9 mouse cellular contexts compared by ENCODE assay signal in genomic region chr2:84736312-84737161, GRCm38 (mm10). TPM values are rescaled to one million over a fixed set of nuclear protein-coding genes. Genes with fewer than 3 reads are reported as not detected.
DNase-seq lines count a peak whose midpoint lies in the region; ATAC-seq and TF ChIP-seq lines count a peak whose summit lies in the region.
"Had no signal": no experiment of that assay in that cellular context is flagged by ENCODE, and none has a peak within 500 bp of the region (broad histone marks: within the 10 kb centered on the region; RNA-seq: fewer than 3 reads in every experiment).

No protein-coding gene starts in this region.

- H3K4me1 ChIP-seq in intestine, embryonic 14.5 days (replicated peaks; ENCODE audit: control insufficient read depth, insufficient read depth, low read length), result peaks cover 56% of the 10 kb centered on the region
- 0 out of 2 replicates have a peak, but pooled peaks cover 8% of the 10 kb centered on the region for H3K4me1 ChIP-seq in intestine, postnatal 0 days (replicated peaks; ENCODE audit: control insufficient read depth, insufficient read depth, low read length)
- peaks cover 61% of the 10 kb centered on the region for H3K4me1 ChIP-seq in forebrain, embryonic 14.5 days (ENCODE audit: control insufficient read depth, insufficient read depth, low read length)
- H3K4me1 ChIP-seq in liver, postnatal 0 days (ENCODE audit: insufficient read depth), result peaks cover 65% of the 10 kb centered on the region

- no peak overlapping the region; the same call in 1 of the 2 replicates for H3K9ac ChIP-seq in intestine, embryonic 14.5 days (ENCODE audit: low read length)
- no peak overlapping the region for H3K9ac ChIP-seq in intestine, postnatal 0 days (ENCODE audit: low read depth, low read length)
- peak overlapping the region; percentile 47 for H3K9ac ChIP-seq in forebrain, embryonic 14.5 days (ENCODE audit: low read length)
- H3K9ac ChIP-seq in liver, postnatal 0 days (replicated peaks), result peak overlapping the region; percentile 71

- 4% methylated on average over 27 of the region's 27 CpGs for WGBS in intestine, embryonic 14.5 days
- 6% methylated on average over 27 of the region's 27 CpGs for WGBS in intestine, postnatal 0 days
- WGBS in forebrain, embryonic 14.5 days, result 6% methylated on average over 27 of the region's 27 CpGs
- WGBS in liver, postnatal 0 days (ENCODE audit: insufficient replicate concordance), result 6% methylated on average over 27 of the region's 27 CpGs

- peak; percentile 57 for DNase-seq in intestine, embryonic 14.5 days (ENCODE audit: low spot score)
- peak; percentile 66 for DNase-seq in cerebellum, adult 9-10 months
- peak; percentile 25 for DNase-seq in forebrain, embryonic 14.5 days (ENCODE audit: low spot score)
- peak; percentile 28 for DNase-seq in liver, postnatal 0 days
- DNase-seq in urinary bladder, adult 2 months (ENCODE audit: low spot score), result no peak

- ATAC-seq in intestine, embryonic 14.5 days (replicated peaks; ENCODE audit: low FRiP score, low TSS enrichment, low read depth), result 0 out of 2 replicates have a peak, but pooled peaks have one; percentile 9
- no peak for ATAC-seq in intestine, postnatal 0 days
- ATAC-seq in forebrain, embryonic 14.5 days, result no peak
- no peak for ATAC-seq in liver, postnatal 0 days
- ATAC-seq in CD4-positive, CD25-positive, alpha-beta regulatory T cell, adult 4 months, result no peak
- ATAC-seq in activated CD4-positive, CD25-positive, alpha-beta regulatory T cell, adult 4 months, result no peak
- ATAC-seq: Patski had no signal

- H3K4me2 ChIP-seq in intestine, embryonic 14.5 days (ENCODE audit: low read length), result peak overlapping the region; percentile 62
- H3K4me2 ChIP-seq in intestine, postnatal 0 days (replicated peaks; ENCODE audit: low read depth), result no peak overlapping the region; the same call in 1 of the 2 replicates
- H3K4me2 ChIP-seq in forebrain, embryonic 14.5 days (ENCODE audit: low read length), result peak overlapping the region; percentile 77
- peak overlapping the region; percentile 71 for H3K4me2 ChIP-seq in liver, postnatal 0 days (ENCODE audit: low read depth, low read length)

- no peak for TF ChIP-seq CTCF in intestine, postnatal 0 days (IDR thresholded peaks at IDR 0.05; ENCODE audit: low read depth)
- TF ChIP-seq CTCF in liver, postnatal 0 days (IDR thresholded peaks at IDR 0.05; ENCODE audit: low read depth), result no peak

- H3K9me3 ChIP-seq in intestine, embryonic 14.5 days (ENCODE audit: control insufficient read depth, low read length), result no peaks in the 10 kb centered on the region
- H3K9me3 ChIP-seq in intestine, postnatal 0 days (ENCODE audit: control insufficient read depth), result no peaks in the 10 kb centered on the region
- no peaks in the 10 kb centered on the region for H3K9me3 ChIP-seq in forebrain, embryonic 14.5 days (replicated peaks; ENCODE audit: control insufficient read depth, low read length)
- H3K9me3 ChIP-seq in liver, postnatal 0 days (ENCODE audit: low read length), result no peaks in the 10 kb centered on the region

- H3K27ac ChIP-seq in intestine, embryonic 14.5 days (ENCODE audit: low read depth), result peak overlapping the region; percentile 36; the same call in 1 of the 2 replicates
- no peak overlapping the region for H3K27ac ChIP-seq in intestine, postnatal 0 days (ENCODE audit: low read depth, low read length)
- no peak overlapping the region for H3K27ac ChIP-seq in forebrain, embryonic 14.5 days (ENCODE audit: low read depth, low read length)
- H3K27ac ChIP-seq in liver, postnatal 0 days (ENCODE audit: low read depth), result peak overlapping the region; percentile 93

- 0 out of 2 replicates have a peak, but pooled peaks cover 4% of the 10 kb centered on the region for H3K27me3 ChIP-seq in intestine, embryonic 14.5 days (replicated peaks; ENCODE audit: control insufficient read depth, insufficient read depth, low read length)
- H3K27me3 ChIP-seq in intestine, postnatal 0 days (replicated peaks; ENCODE audit: control insufficient read depth, insufficient read depth, low read length), result peaks cover 24% of the 10 kb centered on the region
- no peaks in the 10 kb centered on the region for H3K27me3 ChIP-seq in forebrain, embryonic 14.5 days (replicated peaks; ENCODE audit: control insufficient read depth, insufficient read depth, low read length)
- H3K27me3 ChIP-seq in liver, postnatal 0 days (ENCODE audit: insufficient read depth, low read length), result 0 out of 2 replicates have a peak, but pooled peaks cover 12% of the 10 kb centered on the region
- H3K27me3 ChIP-seq: Patski had no signal

- H3K4me3 ChIP-seq in intestine, embryonic 14.5 days (ENCODE audit: low read depth, low read length), result 0 out of 2 replicates have a peak overlapping the region, but pooled peaks have one; percentile 4
- H3K4me3 ChIP-seq in intestine, postnatal 0 days (ENCODE audit: low read depth, low read length), result no peak overlapping the region
- peak overlapping the region; percentile 25 for H3K4me3 ChIP-seq in forebrain, embryonic 14.5 days (ENCODE audit: low read depth, low read length)
- peak overlapping the region; percentile 56 for H3K4me3 ChIP-seq in liver, postnatal 0 days (ENCODE audit: low read depth, low read length)

- no peak for TF ChIP-seq EP300 in liver, postnatal 0 days (IDR thresholded peaks at IDR 0.05; ENCODE audit: low read depth)

- H3K36me3 ChIP-seq in intestine, embryonic 14.5 days (ENCODE audit: control insufficient read depth, insufficient read depth, low read length), result peaks cover 13% of the 10 kb centered on the region
- no peaks in the 10 kb centered on the region for H3K36me3 ChIP-seq in intestine, postnatal 0 days (ENCODE audit: control insufficient read depth, insufficient read depth)
- H3K36me3 ChIP-seq in forebrain, embryonic 14.5 days (ENCODE audit: control insufficient read depth, insufficient read depth, low read length), result peaks cover 3% of the 10 kb centered on the region; the same call in 1 of the 2 replicates
- peaks cover 15% of the 10 kb centered on the region for H3K36me3 ChIP-seq in liver, postnatal 0 days (replicated peaks; ENCODE audit: insufficient read depth, low read length)

RNA-seq across cellular contexts. Expression of gene Ypel4, which starts 2.7 kb away (rescaled TPM):
- 6.9 and 8.8 TPM in 2 replicates for polyA plus RNA-seq in intestine, embryonic 14.5 days (2014; fragmentation: Nextera tagmentation; extraction: Ambion mirVana)
- polyA plus RNA-seq in intestine, postnatal 0 days (2015; fragmentation: Nextera tagmentation; extraction: Ambion mirVana), result 1.8 and 1.9 TPM in 2 replicates
- 14.2 and 16.3 TPM in 2 replicates for polyA plus RNA-seq in forebrain, embryonic 14.5 days (2014; fragmentation: Nextera tagmentation; extraction: Ambion mirVana)
- polyA plus RNA-seq in liver, postnatal 0 days (2015; fragmentation: Nextera tagmentation; extraction: Ambion mirVana), result 18.4 and 20.9 TPM in 2 replicates
- 17.0 and 17.5 TPM in 2 replicates for polyA plus RNA-seq in urinary bladder, adult 2 months (2012; rRNA removed)
- 1 to 10 TPM; 1.3 to 2.1 TPM for polyA plus RNA-seq in CD4-positive, CD25-positive, alpha-beta regulatory T cell, adult 4 months (2017; shearing (Covaris generic))
- 1 to 10 TPM in 1 of 2 experiments, under 1 TPM in 1; 0.64 to 1.1 TPM for polyA plus RNA-seq in activated CD4-positive, CD25-positive, alpha-beta regulatory T cell, adult 4 months (2017; shearing (Covaris generic))

RNA-seq across cellular contexts. Expression of gene Gm19426, which starts 6.9 kb away (rescaled TPM):
- polyA plus RNA-seq in intestine, embryonic 14.5 days (2014; fragmentation: Nextera tagmentation; extraction: Ambion mirVana), result 4.6 and 5.3 TPM in 2 replicates
- polyA plus RNA-seq in intestine, postnatal 0 days (2015; fragmentation: Nextera tagmentation; extraction: Ambion mirVana), result 2.2 and 2.5 TPM in 2 replicates
- 3.1 and 3.8 TPM in 2 replicates for polyA plus RNA-seq in forebrain, embryonic 14.5 days (2014; fragmentation: Nextera tagmentation; extraction: Ambion mirVana)
- polyA plus RNA-seq in liver, postnatal 0 days (2015; fragmentation: Nextera tagmentation; extraction: Ambion mirVana), result 1.2 and 1.3 TPM in 2 replicates
- 3.1 and 3.2 TPM in 2 replicates for polyA plus RNA-seq in urinary bladder, adult 2 months (2012; rRNA removed)
- polyA plus RNA-seq in CD4-positive, CD25-positive, alpha-beta regulatory T cell, adult 4 months (2017; shearing (Covaris generic)), result not detected
- polyA plus RNA-seq in activated CD4-positive, CD25-positive, alpha-beta regulatory T cell, adult 4 months (2017; shearing (Covaris generic)), result not detected

RNA-seq across cellular contexts. Expression of gene Clp1, which starts 9.4 kb away (rescaled TPM):
- polyA plus RNA-seq in intestine, embryonic 14.5 days (2014; fragmentation: Nextera tagmentation; extraction: Ambion mirVana), result 25.7 and 29.0 TPM in 2 replicates
- polyA plus RNA-seq in intestine, postnatal 0 days (2015; fragmentation: Nextera tagmentation; extraction: Ambion mirVana), result 18.1 and 21.8 TPM in 2 replicates
- polyA plus RNA-seq in forebrain, embryonic 14.5 days (2014; fragmentation: Nextera tagmentation; extraction: Ambion mirVana), result 28.7 and 32.3 TPM in 2 replicates
- 31.7 and 32.1 TPM in 2 replicates for polyA plus RNA-seq in liver, postnatal 0 days (2015; fragmentation: Nextera tagmentation; extraction: Ambion mirVana)
- 15.4 and 20.7 TPM in 2 replicates for polyA plus RNA-seq in urinary bladder, adult 2 months (2012; rRNA removed)
- polyA plus RNA-seq in CD4-positive, CD25-positive, alpha-beta regulatory T cell, adult 4 months (2017; shearing (Covaris generic)), result 10 to 100 TPM; 50.3 to 54.6 TPM
- 10 to 100 TPM; 47.4 to 47.7 TPM for polyA plus RNA-seq in activated CD4-positive, CD25-positive, alpha-beta regulatory T cell, adult 4 months (2017; shearing (Covaris generic))

RNA-seq across cellular contexts. Expression of gene Zdhhc5, which starts 21.6 kb away (rescaled TPM):
- 30.0 and 30.7 TPM in 2 replicates for polyA plus RNA-seq in intestine, embryonic 14.5 days (2014; fragmentation: Nextera tagmentation; extraction: Ambion mirVana)
- polyA plus RNA-seq in intestine, postnatal 0 days (2015; fragmentation: Nextera tagmentation; extraction: Ambion mirVana), result 27.6 and 28.4 TPM in 2 replicates
- polyA plus RNA-seq in forebrain, embryonic 14.5 days (2014; fragmentation: Nextera tagmentation; extraction: Ambion mirVana), result 16.5 and 23.6 TPM in 2 replicates
- 11.3 and 13.4 TPM in 2 replicates for polyA plus RNA-seq in liver, postnatal 0 days (2015; fragmentation: Nextera tagmentation; extraction: Ambion mirVana)
- polyA plus RNA-seq in urinary bladder, adult 2 months (2012; rRNA removed), result 41.3 and 46.0 TPM in 2 replicates
- polyA plus RNA-seq in CD4-positive, CD25-positive, alpha-beta regulatory T cell, adult 4 months (2017; shearing (Covaris generic)), result 10 to 100 TPM; 10.1 to 12.5 TPM
- 10 to 100 TPM; 13.7 to 14.5 TPM for polyA plus RNA-seq in activated CD4-positive, CD25-positive, alpha-beta regulatory T cell, adult 4 months (2017; shearing (Covaris generic))

RNA-seq across cellular contexts. Expression of gene Serping1, which starts 38.7 kb away (rescaled TPM):
- 60.9 and 73.4 TPM in 2 replicates for polyA plus RNA-seq in intestine, embryonic 14.5 days (2014; fragmentation: Nextera tagmentation; extraction: Ambion mirVana)
- polyA plus RNA-seq in intestine, postnatal 0 days (2015; fragmentation: Nextera tagmentation; extraction: Ambion mirVana), result 49.4 and 50.7 TPM in 2 replicates
- polyA plus RNA-seq in forebrain, embryonic 14.5 days (2014; fragmentation: Nextera tagmentation; extraction: Ambion mirVana), result 32.1 and 32.7 TPM in 2 replicates
- 344 and 356 TPM in 2 replicates for polyA plus RNA-seq in liver, postnatal 0 days (2015; fragmentation: Nextera tagmentation; extraction: Ambion mirVana)
- 711 and 879 TPM in 2 replicates for polyA plus RNA-seq in urinary bladder, adult 2 months (2012; rRNA removed)
- polyA plus RNA-seq in CD4-positive, CD25-positive, alpha-beta regulatory T cell, adult 4 months (2017; shearing (Covaris generic)), result not detected
- not detected for polyA plus RNA-seq in activated CD4-positive, CD25-positive, alpha-beta regulatory T cell, adult 4 months (2017; shearing (Covaris generic))

Comparison
In these comparisons a context has a peak if more than half of its experiments do, and no peak if none do; other contexts are left out.
1. H3K27ac ChIP-seq: peak in intestine, embryonic 14.5 days (single experiment) and liver, postnatal 0 days (single experiment); none in intestine, postnatal 0 days (single experiment) and forebrain, embryonic 14.5 days (single experiment).
2. H3K9ac ChIP-seq: peak in forebrain, embryonic 14.5 days (single experiment) and liver, postnatal 0 days (single experiment); none in intestine, embryonic 14.5 days (single experiment) and intestine, postnatal 0 days (single experiment).